Mouse (Mus musculus) midbrain, embryonic 13.5 days (tissue): ENCODE measurements around the gene Mtrex. TPM values are rescaled to one million over a fixed set of nuclear protein-coding genes. Genes with fewer than 3 reads are reported as not detected.

Experiments
- ATAC-seq: fragments of 200-750 bp; cut with Nextera tagmentation; 2 replicates; pipeline ENCODE4 v1.8.0; 2017; ENCODE audit warnings: mild to moderate bottlenecking, moderate TSS enrichment, moderate library complexity
- H3K27ac ChIP-seq: fragments of 300-500 bp; sonication (generic); 2 replicates; pipeline ENCODE4 v1.5.1; 2015; ENCODE audit warnings: inconsistent platforms, mild to moderate bottlenecking, moderate library complexity
- H3K27me3 ChIP-seq: fragments of 300-500 bp; sonication (generic); 2 replicates; pipeline ENCODE4 v1.6.1; 2015; ENCODE audit warnings: mild to moderate bottlenecking, inconsistent platforms
- H3K36me3 ChIP-seq: fragments of 300-500 bp; sonication (generic); 2 replicates; pipeline ENCODE4 v1.6.1; 2015; ENCODE audit warnings: mild to moderate bottlenecking, inconsistent platforms
- H3K4me1 ChIP-seq: fragments of 300-500 bp; sonication (generic); replicated peaks from 2 replicates; pipeline ENCODE4 v1.6.1; 2015; ENCODE audit warnings: inconsistent platforms
- H3K4me2 ChIP-seq: fragments of 300-500 bp; sonication (generic); replicated peaks from 2 replicates; pipeline ENCODE4 v1.6.1; 2015; ENCODE audit warnings: moderate library complexity, mild to moderate bottlenecking, inconsistent platforms
- H3K4me3 ChIP-seq: fragments of 300-500 bp; sonication (generic); replicated peaks from 2 replicates; pipeline ENCODE4 v1.5.1; 2015; ENCODE audit warnings: mild to moderate bottlenecking, inconsistent platforms
- H3K9ac ChIP-seq: fragments of 300-500 bp; sonication (generic); replicated peaks from 2 replicates; pipeline ENCODE4 v1.6.1; 2015; ENCODE audit warnings: mild to moderate bottlenecking, inconsistent platforms
- H3K9me3 ChIP-seq: fragments of 300-500 bp; sonication (generic); 2 replicates; pipeline ENCODE4 v1.6.1; 2016; ENCODE audit warnings: mild to moderate bottlenecking, inconsistent platforms
- WGBS: fragments of 180-500 bp; shearing (Covaris S2); methylation state at CpG from one replicate; pipeline ENCODE4 v1.1.7; 2015; 5-methylcytosine and 5-hydroxymethylcytosine counted together
- polyA plus RNA-seq: library from polyadenylated mRNA; unstranded; fragments of >200 nt; fragmentation: Nextera tagmentation; extraction: Ambion mirVana; gene quantifications from 2 replicates; pipeline ENCODE4 v1.2.1, GENCODE M21; 2015

Mtrex gene
- polyA plus RNA-seq, 1 experiment from 2014 or later = 73.2 TPM

DNA sequence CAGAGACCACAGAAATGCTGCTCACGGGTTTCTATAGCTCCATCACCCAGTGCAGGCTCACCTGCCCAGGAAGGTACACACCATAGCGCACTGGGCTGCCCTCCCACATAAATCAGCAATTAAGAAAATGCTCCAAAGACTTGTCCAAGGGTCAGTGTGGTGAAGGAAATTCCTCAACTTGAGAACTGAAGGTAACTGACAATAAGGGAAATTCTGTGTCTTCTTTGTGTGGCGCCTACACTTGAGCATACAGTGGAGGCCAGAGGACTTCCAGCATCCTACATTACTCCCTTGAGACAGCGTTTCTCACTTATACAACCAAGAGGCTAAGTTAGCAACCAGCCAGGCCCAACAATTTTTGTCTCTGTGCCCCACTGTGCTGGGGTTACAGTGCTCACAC, 1.2 kb downstream of the Mtrex start:
- Histone ChIP-seq H3K27me3 (no peaks in the 10 kb centered on the region), H3K4me3 (peak overlapping the region; percentile 79), H3K9ac (peak overlapping the region; percentile 87; the same call in 1 of the 2 replicates), H3K9me3 (no peaks in the 10 kb centered on the region), H3K36me3 (peaks cover 4% of the 10 kb centered on the region), H3K4me2 (peak overlapping the region; percentile 75), H3K27ac (no peak overlapping the region), H3K4me1 (peaks cover 27% of the 10 kb centered on the region)
- ATAC-seq = no peak
- WGBS = 80% methylated on average over 4 of the region's 4 CpGs

DNA sequence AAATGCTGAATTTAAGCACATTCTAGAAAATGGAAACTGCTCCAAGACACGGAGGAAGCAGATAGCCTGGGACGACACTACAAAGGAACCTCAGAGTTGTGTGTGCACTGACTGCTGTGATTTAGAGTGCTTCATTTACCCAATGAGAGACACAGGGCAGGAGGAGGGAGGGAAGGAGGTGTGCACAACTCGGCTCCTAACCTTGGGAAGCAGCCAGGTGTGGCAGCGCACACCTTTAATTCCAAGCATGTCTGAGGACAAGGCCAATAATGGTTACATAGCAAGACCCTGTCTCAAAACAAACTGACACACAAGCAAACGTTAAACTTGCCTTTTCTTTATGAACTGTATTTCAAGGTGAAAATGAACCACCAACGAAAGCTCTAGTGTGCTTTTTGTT, 1.9 kb downstream of the Mtrex start:
- Histone ChIP-seq H3K4me2 (no peak overlapping the region), H3K9me3 (no peaks in the 10 kb centered on the region), H3K4me1 (peaks cover 27% of the 10 kb centered on the region), H3K27ac (no peak overlapping the region), H3K9ac (no peak overlapping the region), H3K36me3 (peaks cover 3% of the 10 kb centered on the region; the same call in 1 of the 2 replicates), H3K27me3 (no peaks in the 10 kb centered on the region), H3K4me3 (no peak overlapping the region)
- no peak for ATAC-seq
- WGBS = 87% methylated on average over 6 of the region's 6 CpGs

DNA sequence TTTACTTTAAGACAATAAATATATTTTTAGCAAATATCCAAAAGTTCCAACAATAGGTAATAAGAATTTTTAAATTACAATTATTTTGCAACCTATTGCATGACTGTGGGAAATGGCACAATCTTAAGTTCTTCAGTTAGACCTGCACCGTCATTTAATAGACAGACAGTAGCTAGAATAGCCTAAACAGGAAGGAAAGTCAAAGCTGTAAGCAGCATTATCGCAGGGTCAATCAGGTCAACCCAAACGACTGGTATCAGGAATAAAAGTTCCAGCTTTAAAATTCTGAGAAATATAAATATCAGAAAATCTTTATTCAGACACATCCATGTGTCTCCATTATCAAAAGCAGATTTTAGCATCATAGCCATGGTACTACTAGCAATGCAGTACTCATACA, 6.3 kb downstream of the Mtrex start:
- Histone ChIP-seq H3K36me3 (peaks cover 22% of the 10 kb centered on the region), H3K4me2 (no peak overlapping the region), H3K4me3 (no peak overlapping the region), H3K27me3 (no peaks in the 10 kb centered on the region), H3K9ac (no peak overlapping the region), H3K4me1 (peaks cover 12% of the 10 kb centered on the region), H3K27ac (no peak overlapping the region), H3K9me3 (no peaks in the 10 kb centered on the region)
- no peak for ATAC-seq
- 95% methylated on average over 3 of the region's 3 CpGs for WGBS

DNA sequence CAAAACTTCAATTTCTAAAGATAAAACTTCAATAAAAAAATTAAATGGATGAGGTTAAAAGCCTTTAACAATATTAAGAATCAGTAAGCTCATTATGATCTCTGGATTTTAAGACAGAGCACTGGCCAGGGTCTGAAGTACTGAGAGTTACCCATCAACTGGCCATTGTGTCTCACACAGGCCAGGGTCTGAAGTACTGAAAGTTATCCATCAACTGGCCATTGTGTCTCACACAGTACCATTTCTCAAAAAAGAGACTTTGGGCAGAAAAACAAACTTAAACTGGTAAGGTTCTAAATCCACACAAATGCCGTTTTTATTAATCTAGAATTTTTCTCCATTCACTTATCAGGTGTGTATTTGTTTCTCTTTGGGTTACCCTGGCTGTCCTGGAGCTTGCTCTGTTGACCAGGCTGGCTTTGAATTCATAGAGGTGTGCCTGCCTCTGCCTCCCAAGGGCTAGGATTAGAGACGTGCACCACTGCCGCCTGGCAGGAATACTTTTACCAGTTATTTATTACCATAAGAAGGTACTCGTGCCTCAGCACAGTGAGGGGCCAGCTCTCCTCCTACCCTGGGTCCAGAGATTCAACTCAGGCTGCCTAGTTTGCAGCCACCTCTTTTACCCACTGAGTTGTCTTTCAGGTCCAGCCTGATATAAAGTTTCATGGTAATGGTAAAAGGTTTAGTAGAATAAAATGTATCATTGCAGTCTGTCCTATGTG, 7.9 kb downstream of the Mtrex start:
- Histone ChIP-seq H3K9me3 (no peaks in the 10 kb centered on the region), H3K9ac (no peak overlapping the region), H3K4me2 (no peak overlapping the region), H3K4me1 (no peaks in the 10 kb centered on the region), H3K4me3 (no peak overlapping the region), H3K27ac (no peak overlapping the region), H3K36me3 (peaks cover 24% of the 10 kb centered on the region), H3K27me3 (no peaks in the 10 kb centered on the region)
- WGBS = 86% methylated on average over 4 of the region's 4 CpGs
- ATAC-seq = no peak

DNA sequence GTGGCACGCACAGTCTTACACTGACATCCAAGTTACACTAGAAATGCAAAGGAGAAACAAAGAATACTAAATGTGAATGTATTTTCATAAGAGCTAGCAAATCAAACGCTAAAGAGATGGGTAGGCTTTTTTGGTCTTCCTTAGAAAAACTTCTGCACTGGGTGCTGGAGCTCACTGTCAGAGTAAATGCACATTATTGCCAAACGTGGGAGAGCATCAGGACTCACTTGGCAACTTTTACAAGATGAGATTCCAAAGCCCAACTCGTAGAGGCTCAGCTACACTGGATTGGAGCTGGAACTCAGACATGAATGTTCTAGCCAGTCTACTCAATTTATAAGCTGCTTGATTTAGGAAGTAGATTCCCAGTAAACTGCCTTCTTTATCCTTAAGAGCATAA, 16.8 kb downstream of the Mtrex start:
- Histone ChIP-seq H3K27ac (no peak overlapping the region), H3K4me2 (no peak overlapping the region), H3K9me3 (no peaks in the 10 kb centered on the region), H3K27me3 (no peaks in the 10 kb centered on the region), H3K9ac (no peak overlapping the region), H3K4me1 (no peaks in the 10 kb centered on the region), H3K36me3 (peaks cover 45% of the 10 kb centered on the region), H3K4me3 (no peak overlapping the region)
- WGBS = 94% methylated on average over 4 of the region's 4 CpGs
- no peak for ATAC-seq

DNA sequence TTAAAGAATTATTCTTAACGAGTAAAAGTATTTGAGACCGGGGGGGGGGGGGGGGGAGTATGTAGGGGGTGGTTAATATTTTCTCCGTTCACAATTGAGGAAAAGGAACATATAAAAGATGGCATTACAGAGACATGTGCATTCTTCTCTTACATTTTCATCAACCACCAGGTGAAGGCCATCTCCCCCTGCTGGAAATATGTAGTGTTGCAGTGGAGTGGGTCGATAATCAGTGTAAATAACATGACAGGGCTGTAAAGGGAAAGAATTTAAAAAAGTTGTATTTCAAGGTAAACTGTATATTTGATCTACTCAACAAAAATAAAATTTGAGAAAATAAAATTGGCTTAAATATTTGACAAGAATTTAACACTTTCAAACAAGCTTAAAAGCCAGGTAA, 17.5 kb downstream of the Mtrex start:
- no peak overlapping the region for H3K27ac ChIP-seq
- no peak overlapping the region for H3K9ac ChIP-seq
- H3K27me3 ChIP-seq = no peaks in the 10 kb centered on the region
- H3K4me3 ChIP-seq = no peak overlapping the region
- H3K9me3 ChIP-seq = no peaks in the 10 kb centered on the region
- peaks cover 51% of the 10 kb centered on the region for H3K36me3 ChIP-seq
- no peak for ATAC-seq
- H3K4me1 ChIP-seq = no peaks in the 10 kb centered on the region
- WGBS = 73% methylated on average over 4 of the region's 4 CpGs
- H3K4me2 ChIP-seq = no peak overlapping the region

DNA sequence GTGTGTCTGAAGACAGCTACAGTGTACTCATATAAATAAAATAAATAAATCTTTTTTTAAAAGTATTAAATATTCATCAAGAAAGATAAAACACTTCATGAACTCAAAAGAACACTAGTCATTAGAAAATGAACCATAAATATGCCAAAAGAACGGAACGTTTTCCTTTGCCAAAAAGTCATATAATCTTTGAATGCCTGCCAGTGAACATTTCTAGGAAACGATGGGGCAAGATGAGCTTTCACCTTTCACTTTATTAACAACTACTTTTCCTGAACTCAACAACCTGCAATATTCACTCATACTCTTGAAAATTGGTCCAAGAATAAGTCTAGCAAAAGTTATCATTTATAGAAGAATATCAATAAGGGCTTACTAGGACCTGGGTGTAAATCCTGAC, 25.0 kb downstream of the Mtrex start:
- no peaks in the 10 kb centered on the region for H3K9me3 ChIP-seq
- H3K36me3 ChIP-seq = peaks cover 70% of the 10 kb centered on the region
- ATAC-seq = no peak
- no peak overlapping the region for H3K9ac ChIP-seq
- 97% methylated on average over 3 of the region's 3 CpGs for WGBS
- H3K4me2 ChIP-seq = no peak overlapping the region
- H3K4me1 ChIP-seq = no peaks in the 10 kb centered on the region
- no peaks in the 10 kb centered on the region for H3K27me3 ChIP-seq
- no peak overlapping the region for H3K4me3 ChIP-seq
- no peak overlapping the region for H3K27ac ChIP-seq

DNA sequence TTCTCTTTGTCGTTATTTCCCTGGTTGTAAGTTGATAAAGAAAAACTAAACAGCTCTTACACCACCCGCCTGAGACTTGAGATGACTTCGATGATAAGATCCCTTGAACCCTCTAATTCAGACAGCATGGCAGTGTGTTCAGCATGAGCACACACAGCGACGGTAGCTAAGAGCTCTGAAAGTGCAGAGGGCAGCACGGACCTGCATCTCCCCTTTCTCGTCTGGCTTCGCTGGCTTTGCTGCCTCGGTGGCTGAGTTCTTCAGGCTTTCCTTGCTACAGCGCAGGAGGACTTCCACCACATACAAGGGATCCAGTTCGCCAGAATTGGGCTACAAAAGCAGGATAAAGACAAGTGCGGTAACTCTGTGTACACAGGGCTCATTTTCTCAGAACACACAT, 40.0 kb downstream of the Mtrex start:
- ATAC-seq = no peak
- Histone ChIP-seq H3K9me3 (no peaks in the 10 kb centered on the region), H3K27ac (no peak overlapping the region), H3K4me2 (no peak overlapping the region), H3K27me3 (no peaks in the 10 kb centered on the region), H3K4me3 (no peak overlapping the region), H3K9ac (no peak overlapping the region), H3K36me3 (peaks cover 77% of the 10 kb centered on the region), H3K4me1 (no peaks in the 10 kb centered on the region)
- WGBS = 96% methylated on average over 12 of the region's 12 CpGs

DNA sequence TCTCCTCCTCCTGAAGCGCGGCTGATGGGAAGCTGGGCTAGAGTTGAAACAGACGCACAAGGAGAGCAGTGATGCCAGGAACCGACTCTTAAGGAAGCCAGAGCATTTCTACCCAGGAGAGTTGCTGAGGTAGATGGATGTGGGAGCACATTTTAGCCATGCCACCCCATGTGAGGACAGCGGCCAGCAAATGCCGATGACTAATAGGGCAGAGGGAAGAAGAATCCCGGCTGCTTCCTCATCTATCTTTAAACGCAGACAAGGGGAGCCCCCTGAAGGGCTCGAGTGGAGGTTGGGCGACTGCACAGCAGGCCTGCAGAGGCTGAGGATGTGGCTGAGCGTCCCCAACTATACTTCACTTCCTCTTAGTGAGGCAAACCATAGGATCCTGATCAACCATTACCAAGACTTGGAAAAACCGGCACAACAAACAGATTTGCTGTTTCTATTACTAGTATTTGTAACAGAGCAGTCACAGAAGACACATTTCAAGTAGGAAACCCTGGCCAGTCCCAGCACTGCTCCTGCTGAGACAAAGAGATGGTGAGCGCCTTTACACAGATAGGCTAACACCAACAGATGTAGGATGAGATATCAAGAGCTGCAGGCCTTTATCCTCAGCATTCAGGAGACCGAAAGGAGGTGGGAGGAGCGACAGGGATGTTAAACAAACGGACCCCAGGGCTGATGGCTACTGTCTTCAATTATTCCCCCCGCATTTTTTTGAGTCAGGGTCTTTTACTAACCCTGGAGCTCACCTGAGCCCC, 55.5 kb downstream of the Mtrex start:
- Histone ChIP-seq H3K4me1 (no peaks in the 10 kb centered on the region), H3K9me3 (no peaks in the 10 kb centered on the region), H3K4me3 (no peak overlapping the region), H3K27ac (no peak overlapping the region), H3K9ac (no peak overlapping the region), H3K4me2 (no peak overlapping the region), H3K36me3 (peaks cover 79% of the 10 kb centered on the region), H3K27me3 (no peaks in the 10 kb centered on the region)
- no peak for ATAC-seq
- 89% methylated on average over 17 of the region's 17 CpGs for WGBS

DNA sequence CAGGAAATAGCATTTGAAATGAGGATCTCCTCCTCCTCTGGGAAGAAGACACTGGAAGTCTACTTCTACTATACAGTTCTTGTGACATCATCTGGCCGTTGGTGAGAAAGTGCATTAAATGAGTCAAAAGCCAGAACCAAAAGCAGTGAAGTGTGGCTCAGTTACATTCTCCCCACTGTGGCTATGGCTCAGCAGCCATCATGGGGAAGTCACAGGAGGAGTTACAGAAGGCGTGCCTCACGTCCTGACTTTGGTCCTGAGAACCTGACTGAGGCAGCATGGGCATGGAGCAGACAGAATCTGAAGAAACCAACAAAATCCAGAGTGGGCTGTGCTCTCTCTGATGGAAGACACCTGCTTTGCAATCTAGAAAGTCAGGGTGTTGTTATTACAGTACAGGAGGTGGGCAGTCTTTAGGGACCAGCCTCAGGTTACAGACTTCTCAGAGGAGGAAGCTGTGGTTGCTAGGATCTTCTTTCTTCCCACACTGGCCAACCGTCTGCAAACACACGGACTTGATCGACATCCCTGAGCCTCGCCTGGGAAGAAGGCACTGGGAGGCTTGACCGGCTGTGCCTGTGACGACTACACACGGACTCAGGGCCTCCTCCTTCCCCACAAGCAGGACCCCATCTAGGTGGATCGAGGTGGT, 57.0 kb downstream of the Mtrex start:
- H3K4me2 ChIP-seq = no peak overlapping the region
- H3K27me3 ChIP-seq = no peaks in the 10 kb centered on the region
- H3K27ac ChIP-seq = no peak overlapping the region
- ATAC-seq = no peak
- no peaks in the 10 kb centered on the region for H3K9me3 ChIP-seq
- WGBS = 88% methylated on average over 11 of the region's 11 CpGs
- H3K4me1 ChIP-seq = no peaks in the 10 kb centered on the region
- no peak overlapping the region for H3K4me3 ChIP-seq
- no peak overlapping the region for H3K9ac ChIP-seq
- peaks cover 84% of the 10 kb centered on the region for H3K36me3 ChIP-seq

DNA sequence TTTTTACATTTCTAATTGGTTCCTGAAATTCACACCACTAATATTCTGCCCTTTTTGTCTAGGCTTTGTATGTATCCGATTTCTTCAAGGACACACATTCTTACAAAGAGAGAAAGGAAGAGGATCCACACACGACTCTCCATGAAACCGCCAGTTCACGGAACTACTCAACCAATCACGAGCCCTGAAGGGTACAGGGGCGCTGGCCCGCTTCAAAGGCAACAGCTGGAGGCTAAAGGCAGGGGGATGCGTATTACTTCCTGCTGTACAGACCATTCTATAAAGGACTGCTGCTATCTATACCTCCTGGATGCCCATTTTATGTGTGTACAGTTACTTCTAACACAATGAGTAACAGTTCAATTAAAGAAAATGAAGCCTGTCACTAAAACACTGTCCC, 59.8 kb downstream of the Mtrex start:
- Histone ChIP-seq H3K4me3 (no peak overlapping the region), H3K27me3 (no peaks in the 10 kb centered on the region), H3K4me1 (peaks cover 2% of the 10 kb centered on the region; the same call in 1 of the 2 replicates), H3K27ac (no peak overlapping the region), H3K9me3 (no peaks in the 10 kb centered on the region), H3K36me3 (peaks cover 86% of the 10 kb centered on the region), H3K4me2 (no peak overlapping the region), H3K9ac (no peak overlapping the region)
- no peak for ATAC-seq
- WGBS = 90% methylated on average over 8 of the region's 8 CpGs

DNA sequence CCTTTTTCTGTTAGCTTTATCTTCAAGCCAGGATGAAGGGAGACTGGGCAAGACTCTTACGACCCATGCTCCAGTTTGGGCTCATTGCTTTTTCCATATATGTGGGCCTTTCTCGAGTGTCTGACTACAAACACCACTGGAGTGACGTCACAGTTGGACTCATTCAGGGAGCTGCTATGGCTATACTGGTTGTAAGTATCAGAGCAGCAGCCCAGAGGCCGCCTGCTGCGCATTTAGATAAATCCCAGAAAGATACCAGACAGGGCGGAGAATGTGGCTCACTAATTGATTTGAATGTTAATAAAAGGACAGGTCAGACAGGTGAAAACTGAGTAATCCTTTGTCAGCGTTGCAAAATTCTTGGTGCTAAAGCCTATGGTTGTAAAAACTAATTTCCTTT, 60.4 kb downstream of the Mtrex start:
- WGBS = 88% methylated on average over 7 of the region's 7 CpGs
- no peaks in the 10 kb centered on the region for H3K9me3 ChIP-seq
- H3K4me3 ChIP-seq = no peak overlapping the region
- no peak for ATAC-seq
- peaks cover 6% of the 10 kb centered on the region for H3K4me1 ChIP-seq
- H3K27ac ChIP-seq = no peak overlapping the region
- H3K9ac ChIP-seq = no peak overlapping the region
- H3K27me3 ChIP-seq = no peaks in the 10 kb centered on the region
- H3K36me3 ChIP-seq = peaks cover 80% of the 10 kb centered on the region
- no peak overlapping the region for H3K4me2 ChIP-seq
